Mouse (Mus musculus) lung, postnatal 25 days (tissue): ENCODE data around the gene Gns.
A peak's percentile ranks its signal among the peaks of the same experiment; 100 is the strongest.

ENCODE experiments used
- DNase-seq: peaks from one replicate; pipeline ENCODE4 v3.0.0; 2022; ENCODE audit warnings: low spot score

Gns gene

DNA sequence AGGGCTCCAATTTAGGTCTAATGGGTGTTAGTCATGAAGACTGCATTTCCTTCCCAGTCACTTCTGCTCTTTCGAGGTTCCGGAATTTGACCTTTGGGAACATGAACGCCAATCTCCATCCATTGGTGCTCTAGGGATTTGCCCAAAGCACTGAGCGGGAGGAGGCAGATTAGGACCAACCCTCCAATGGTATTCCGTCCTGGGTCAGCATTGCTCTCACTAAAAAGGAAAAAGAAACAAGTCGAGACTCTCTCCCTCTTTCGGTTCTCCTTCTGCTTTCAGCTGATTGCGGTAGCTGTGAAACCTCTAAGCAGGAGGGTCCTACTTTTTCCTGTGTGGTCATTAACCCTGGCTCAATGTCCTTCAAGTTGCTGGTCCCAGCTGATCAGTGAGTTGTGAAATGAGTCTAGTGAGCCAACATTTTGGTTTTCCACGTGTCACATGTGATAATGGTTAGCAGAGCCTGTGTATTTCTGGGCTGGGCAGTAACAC, 937 bp downstream of the Gns start:
- DNase-seq: peak; percentile 59

DNA sequence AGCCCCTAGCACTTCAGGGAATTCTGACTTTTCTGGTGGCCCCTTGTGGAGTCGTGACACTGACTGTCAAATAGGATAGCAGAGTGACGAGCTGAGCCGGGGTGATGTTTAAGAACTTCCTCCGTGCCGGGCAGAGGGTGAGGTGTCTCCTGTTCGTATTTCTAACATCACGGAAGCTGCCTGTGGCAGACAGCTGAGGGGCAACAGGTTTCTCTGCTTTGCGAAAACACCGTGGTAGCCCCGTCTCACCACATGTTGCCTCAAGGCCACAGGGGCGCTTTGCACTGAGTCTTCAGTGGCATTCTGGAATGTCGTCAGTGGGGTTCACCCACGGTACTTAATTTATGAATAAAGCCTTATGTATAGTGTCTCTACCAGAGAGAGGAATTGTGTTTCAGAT, 2.4 kb downstream of the Gns start:
- no peak for DNase-seq

DNA sequence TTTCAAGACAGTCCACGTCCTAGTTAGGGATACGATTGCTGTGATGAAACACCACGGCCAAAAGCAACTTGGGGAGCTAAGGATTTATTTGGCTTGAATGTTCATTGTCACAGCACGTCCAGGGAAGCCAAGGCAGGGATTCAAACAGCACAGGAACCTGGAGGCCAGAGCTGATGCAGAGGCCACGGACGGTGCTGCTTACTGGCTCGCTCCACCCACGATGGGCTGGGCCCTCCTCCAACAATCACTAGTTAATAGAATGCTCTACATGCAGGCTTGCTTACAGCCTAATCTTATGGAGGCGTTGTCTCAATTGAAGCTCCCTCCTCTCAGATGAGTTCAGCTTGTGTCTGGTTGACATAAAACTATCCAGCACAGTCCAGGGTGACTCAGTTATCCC, 2.9 kb downstream of the Gns start:
- no peak for DNase-seq

DNA sequence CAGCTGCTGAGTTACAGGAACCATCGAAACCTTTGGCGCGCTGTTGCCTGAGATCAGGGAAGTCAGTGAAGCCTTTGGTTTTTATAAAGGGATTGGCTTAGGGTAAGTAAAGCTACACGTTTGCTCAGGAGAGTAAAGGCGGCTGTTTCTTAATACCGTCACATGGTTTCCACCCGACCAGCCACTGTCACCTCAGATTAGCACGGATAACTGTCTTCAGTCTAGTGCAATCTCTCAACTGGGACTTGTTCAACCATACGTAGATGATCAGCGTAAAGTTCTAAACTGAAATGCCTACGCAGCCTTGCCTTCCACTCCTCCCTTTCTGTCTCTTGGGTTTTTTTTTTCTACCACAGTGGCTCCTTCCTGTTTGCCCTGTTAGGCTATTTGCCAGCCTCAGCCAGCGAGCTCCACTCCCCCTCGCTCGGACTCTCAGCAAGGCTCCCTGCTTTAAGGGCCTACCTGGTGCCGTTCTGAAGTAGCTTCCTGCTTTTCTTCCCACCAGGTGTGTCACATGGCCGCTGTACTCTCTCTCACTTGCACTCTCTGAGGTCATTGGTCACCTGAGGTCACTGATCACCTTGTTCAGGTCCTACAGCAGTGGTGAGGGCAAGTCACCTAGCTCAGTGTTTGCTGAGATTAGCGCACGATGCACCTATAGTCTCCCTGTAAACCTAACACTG, 4.0 kb downstream of the Gns start:
- peak; percentile 58 for DNase-seq

DNA sequence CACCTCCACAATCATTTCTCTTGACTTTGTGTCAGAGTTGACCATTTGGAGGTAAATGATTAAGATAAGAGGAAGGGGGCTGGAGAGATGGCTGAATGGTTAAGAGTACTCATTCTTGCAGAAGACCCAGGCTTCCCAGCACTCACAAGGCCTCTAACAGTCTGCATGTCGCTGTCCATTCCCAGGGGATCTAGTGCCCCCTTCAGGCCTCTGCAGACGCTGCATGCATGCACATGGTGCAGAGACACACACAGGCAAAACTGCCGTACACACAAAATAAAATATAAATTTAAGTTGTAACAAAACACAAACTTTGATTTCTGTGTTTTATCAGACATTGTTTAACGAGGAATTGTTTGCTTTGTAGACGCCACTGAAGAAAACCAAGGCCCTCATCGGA, 5.9 kb downstream of the Gns start:
- DNase-seq: no peak

DNA sequence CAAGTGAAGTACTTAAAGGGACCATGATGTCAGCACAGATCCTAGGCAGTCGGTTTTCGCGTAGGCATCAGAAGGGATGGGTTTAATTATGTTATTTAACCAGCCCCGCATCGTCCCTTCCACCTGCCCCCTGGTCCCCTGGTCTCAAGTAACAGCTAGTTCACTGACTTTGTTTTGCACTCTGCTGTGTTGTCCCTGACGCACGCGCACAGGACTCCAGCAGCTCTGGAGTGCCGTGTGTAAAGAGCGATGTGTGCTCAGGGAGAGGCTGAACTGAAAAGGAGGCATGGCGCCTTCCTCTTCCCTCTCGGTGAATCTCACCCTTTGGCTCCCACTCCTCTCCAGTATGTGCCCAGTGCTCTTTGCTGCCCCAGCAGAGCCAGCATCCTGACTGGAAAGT, 9.1 kb downstream of the Gns start:
- no peak for DNase-seq

DNA sequence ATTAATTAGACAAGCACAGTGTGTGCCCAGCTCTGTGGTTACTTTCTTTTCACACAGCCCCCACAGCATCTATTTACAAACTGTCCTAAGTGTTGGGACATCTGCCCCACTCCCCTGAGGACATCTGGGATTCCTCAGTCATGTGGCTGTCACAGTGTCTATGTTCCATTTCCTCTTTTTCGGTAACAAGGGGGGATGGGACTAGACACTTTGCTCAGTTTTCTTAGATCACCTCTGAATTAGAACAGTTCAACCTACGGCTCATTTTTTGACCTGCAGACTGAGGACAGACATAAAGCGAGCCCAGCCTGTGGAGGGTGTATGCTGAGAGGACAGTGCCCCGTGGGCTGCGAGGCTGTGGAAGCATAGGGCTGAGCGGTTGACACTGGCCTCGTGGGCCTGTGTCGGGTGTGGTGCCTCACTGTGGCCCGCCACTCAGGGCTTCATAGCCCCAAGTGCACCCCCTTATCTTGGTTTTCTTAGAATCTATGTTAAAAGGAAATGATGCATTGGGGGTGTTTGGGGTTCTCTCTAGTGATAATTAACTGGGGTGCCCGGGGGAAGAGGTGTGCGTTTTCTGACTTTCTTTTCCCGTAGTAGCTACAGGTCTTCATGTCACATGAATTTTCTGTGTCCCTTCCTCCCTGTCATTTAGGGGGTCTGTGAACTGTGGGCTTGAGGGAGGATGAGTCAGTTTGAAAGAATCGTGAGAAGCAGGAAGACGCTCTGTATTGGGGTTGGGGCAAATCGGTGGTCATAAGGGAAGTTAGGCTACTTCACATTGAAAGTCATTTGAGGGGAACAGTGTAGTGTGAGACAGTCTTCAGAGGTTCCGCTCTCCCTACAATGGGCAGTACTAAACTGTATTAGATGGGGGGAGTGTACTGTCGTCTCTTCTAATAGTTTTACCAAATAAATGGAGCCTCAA, 10.1 kb downstream of the Gns start:
- peak; percentile 63 for DNase-seq

DNA sequence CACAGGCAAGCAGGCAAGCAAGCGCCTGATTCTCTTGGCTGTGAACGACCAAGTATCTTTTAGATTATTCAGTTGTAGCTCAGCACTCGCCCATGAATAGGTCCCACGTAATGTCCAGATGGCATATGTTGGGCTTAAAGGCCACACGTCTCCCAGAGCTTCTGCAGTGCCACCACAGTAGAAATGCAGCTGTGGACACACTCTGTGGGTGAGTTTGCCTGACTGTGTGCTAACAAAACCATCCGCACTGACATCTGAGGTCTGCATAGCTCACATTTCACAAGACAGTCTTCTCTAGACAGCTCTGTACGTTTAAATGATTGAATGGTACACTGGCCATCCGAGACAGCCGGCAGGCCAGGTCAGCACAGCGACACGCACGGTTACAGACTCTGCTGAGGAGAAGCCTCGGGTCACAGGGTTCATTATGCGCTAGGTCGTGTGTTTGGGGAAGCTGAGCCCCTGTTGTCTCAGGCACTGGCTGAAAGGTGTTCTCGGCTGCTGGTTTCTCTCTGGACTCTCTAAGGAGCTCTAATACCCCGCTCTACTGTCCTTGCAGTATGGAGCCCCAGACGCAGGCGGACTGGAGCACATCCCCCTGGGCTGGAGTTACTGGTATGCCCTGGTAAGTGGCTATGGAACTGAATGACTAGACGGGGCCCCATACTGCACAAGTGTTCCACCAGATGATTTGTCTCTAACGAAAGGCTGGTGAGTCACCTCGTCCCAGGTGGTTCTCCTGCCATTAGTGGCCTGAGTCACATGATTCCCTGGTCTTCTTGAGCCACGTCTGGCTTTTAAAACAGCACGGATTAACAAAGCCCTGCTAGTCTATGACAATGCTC, 11.0 kb downstream of the Gns start:
- DNase-seq: no peak

DNA sequence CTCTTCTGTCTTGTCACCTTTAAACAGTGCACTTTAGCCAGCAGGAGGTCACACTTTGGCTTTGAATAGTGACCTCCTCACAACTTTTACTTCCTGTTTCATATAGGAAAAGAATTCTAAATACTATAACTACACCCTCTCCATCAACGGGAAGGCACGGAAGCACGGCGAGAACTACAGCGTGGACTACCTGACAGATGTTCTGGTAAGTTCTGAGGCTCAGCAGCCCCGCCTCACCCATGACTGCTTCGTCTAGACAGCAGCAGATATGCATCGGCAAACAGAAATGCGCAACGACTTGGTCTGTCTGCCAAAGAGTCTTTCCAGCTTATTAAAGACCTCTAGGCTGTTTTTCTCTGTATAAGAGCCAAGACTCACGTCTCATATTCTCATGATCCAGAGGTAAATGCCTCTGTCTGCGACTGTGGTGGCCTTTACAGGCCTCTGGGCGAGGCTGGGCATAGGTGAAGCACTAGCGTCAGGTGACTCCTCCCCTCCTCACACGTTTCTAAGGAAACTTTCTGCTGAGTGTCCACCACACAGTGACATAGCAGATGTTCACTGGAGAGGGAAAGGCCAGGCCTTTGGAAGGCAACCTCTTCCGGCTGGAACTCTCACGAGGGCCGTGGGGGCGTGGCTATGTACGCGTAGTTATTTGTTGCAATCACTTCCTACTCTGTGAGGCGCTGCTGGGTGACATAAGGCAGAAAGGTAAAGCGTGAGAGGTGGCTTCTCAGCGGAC, 11.8 kb downstream of the Gns start:
- DNase-seq: no peak

DNA sequence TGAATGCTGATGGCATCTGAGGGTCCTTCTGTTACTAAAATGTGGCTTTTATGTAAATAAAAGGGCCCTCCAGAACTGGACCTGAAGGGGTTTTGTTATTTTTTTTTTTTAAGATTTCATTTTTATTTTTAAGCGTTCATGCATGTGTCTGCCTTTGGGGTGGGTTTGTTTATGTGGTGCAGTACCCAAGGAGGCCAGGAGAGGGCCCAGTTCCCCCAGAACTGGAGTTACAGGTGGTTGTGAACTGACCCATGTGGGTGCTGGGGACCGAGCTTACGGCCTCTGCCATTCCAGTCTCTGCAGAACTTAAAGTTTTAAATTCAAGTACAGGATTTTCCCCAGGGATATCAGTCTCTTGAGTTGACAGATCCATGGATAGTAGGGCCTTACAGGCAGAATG, 14.5 kb downstream of the Gns start:
- DNase-seq: no peak

DNA sequence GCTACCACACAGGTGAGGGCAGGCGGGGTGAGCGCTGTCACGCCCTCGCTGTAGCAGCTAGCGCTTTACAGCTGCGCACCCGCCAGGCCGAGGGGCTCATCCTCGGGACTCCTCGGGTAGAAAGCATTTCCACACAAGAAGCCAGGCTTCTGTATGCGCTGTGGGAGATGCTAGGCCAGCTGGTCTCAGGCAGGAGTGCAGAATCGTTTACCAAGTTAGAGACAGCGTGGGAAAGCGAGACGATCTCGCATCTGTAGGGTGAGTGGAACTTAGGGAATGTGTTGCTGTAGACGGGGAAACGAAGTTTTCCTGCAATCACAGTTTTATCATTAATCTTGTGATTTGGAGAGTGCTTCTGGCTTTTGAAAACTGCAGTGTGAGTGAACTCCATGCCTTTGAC, 16.4 kb downstream of the Gns start:
- DNase-seq: no peak

DNA sequence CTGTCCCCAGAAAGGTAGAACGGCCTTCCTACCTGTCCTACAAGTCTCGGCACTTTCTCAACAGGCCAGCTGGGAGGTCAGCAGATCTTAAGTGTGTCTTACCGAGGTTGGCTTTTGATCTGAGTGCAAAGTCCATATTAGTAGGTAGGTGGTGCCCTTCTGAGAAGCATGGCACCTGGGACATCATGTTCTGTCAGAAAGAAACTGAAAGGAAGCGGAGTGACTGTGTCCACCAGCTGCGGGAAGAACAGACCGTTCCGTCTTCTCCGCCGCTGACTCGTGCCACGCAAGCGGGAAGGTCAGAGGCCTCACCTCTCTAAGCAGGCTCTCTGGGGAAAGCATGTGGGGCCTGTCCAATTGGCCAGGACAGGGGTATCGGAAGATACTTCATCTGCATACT, 19.8 kb downstream of the Gns start:
- DNase-seq: peak; percentile 53

DNA sequence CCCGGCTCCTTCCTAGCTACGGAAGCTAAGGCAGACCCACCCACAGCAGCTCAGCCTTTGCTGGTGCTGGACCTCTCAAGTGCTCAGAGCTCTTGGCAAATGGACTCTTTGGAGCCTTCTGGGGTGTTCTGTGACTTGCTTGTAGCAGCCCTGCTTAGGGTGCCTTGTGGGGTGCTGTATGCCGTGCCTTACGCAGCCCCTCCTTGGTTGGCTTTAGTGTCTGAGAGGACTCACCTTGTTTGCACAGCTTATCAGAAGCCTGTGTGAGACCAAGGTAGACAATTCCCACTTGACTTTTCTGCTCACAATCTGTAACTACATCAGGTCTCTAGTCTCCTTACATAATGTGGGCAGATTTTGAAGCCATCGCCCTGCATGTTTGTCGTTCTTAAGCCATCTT, 20.8 kb downstream of the Gns start:
- DNase-seq: no peak

DNA sequence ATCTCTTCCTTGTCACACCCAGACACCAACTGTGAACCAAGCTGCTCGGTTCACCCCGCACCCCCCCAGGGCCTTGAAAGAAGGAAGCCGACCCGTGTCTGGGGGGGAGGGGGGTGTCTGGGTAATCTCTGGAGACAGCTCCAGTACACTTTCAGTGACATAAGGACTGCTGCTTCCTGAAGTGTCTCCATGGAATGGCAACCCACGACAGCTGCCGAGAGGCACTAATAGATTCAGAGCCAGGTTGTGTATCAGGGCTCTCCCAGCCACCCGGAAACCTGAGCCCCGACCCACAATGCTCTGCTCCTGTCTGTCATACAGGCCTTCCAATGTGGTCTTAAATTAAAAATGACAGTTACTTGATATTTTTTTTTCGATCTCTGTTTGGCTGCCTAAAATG, 21.5 kb downstream of the Gns start:
- no peak for DNase-seq

DNA sequence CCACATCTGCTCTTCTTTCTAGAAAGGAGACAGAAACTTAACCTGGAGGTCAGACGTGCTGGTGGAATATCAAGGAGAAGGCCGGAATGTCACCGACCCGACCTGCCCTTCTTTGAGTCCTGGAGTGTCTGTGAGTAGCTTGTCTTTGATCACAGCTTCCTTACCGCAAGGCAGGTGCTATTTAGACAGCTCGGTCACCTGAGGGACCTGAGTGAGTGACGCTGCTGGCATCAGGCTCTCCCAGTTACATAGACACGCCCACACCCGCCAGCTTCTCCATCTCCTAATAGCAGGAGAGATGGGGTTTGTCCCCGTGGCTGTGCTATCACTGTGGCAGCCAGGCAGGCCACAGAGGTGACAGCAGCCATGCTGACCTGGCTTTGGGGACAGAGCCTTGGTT, 25.7 kb downstream of the Gns start:
- DNase-seq: no peak

DNA sequence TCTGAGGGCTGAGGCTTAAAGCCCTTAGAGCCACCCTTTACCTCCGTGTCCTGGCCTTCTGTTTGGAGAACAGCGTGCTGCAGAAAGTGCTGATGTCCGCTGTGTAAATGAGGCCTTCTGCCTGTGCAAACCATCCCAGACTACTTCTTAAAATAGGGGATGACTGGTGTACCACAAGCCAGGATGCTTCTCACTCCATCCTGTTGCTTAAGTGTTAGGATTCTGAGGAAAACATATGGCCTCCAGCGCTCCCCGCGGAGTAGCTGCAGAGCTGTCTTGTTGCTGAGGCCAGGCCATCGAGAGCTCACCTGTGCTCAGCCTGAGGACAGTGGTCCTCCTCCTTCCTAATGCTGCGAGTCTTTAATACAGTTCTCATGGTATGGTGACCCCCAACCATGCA, 27.0 kb downstream of the Gns start:
- DNase-seq: no peak

DNA sequence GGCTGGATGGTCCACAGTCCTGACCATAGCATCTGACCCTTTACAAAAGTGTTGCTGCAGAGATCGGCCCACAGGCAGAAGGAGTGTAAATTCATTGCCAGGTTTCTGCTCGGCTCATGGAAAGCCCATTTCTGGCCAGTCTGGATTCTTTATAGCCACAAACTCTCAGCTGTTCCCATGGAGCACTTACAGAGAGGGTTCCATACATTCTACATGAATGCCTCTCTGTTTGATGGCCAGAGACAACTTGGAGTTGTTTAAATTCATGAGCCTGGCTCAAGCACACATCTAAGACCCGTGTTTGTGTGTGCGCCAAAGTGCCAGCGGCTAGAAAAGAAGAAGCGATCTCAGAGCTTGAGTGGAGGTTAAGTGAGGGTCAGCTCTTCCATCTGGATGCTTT, 29.4 kb downstream of the Gns start:
- no peak for DNase-seq

DNA sequence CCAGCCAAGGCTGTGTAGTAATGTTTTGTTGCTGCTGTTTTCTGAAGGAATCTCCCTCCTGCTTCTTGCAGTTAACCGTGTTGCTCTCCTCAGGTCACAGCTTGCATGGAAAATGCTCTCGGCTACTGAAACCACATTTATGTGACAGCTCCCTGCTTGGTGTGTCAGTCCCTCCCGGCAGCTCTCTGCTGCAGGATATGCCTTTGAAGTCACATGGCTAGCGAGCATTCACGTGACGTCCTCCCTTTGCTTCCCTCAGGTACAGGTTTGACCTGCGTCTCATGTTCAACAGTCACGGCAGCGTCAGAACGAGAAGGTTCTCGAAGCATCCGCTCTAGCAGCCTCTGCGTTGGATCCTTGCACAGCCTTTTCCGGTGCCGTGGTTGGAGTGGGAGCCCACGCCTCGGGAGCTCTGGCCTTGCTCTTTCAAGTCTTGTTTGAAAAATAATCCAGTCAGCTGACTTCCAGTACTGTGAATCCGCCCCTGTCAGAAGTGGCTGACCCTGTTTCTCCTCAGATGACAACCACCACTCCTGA, 30.0 kb downstream of the Gns start:
- DNase-seq: no peak

DNA sequence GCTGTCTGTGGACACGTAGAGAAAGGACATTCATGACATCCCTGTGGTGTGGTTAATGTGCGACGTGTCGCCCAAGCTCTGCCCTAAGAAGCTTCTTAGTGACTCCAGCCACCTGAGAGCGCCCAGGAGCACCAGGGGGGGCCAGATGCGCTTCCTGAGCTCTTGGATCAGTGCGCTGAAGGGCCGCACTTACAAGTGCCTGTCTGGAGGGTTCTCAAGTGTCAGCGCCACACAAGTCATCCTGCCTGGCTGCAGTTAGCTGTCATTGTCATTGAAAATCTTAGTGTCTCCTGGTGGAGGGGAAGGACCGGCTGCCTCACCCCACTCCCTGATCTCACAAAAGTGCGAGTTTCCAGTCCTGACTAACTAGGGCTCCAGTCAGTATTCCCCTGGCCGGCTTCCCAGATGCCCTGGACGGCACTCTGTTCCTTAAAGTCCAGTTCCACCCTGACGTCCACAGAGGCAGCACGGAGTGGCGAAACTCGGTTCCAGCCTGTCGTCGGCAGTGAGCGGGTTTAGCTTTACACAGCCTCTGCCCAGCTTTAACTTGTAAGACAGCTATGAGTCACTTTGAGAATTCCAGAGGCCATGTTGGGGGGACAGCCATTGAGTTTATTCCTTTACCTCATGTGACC, 30.8 kb downstream of the Gns start:
- DNase-seq: no peak

DNA sequence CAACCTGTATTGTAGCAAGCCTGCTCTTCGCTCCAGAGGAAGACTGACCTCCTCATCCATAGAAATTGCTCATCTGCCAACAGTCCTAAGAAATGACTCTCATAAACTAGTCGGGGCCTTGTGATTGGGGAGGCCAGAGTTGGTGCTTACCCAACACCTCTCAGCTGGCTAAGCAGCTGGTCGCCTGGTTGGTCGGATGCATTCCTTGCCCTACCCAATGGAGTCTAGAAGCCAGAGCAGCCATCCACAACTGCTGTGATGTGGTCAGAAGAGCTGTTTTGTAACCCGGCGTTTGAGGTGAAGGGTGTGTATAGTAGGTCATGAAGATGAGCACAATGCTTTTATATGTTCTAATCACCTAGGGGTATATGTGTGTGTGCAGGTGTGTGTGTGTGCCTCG, 33.7 kb downstream of the Gns start:
- no peak for DNase-seq

DNA sequence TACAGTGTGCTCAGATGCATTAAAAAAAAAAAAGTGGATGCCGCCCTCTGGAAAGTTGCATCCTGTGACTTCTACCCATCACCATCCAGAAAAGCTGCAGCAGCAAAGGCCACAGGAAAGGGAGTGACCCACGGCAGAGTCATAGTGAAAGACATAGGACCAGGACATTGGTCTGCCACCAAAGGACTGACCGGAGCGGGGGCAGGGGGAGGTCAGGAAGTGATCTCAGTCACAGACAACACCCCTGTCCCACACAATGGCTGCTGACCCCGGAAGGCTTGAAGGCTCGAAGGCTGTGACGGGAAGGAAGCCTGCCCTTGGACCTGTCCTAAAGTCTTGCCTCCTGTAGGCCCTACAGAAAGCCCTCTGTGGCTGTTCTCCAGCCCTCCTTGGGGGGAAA, 36.1 kb downstream of the Gns start:
- DNase-seq: no peak
